Mouse (Mus musculus): ENCODE measurements around the gene 1190005I06Rik. TPM values are rescaled to one million over a fixed set of nuclear protein-coding genes. Genes with fewer than 3 reads are reported as not detected.

Gene 1190005I06Rik
- 0.83 and 1.3 TPM in 2 replicates for polyA plus RNA-seq (2016; fragmentation: Nextera tagmentation; extraction: Ambion mirVana)

DNA sequence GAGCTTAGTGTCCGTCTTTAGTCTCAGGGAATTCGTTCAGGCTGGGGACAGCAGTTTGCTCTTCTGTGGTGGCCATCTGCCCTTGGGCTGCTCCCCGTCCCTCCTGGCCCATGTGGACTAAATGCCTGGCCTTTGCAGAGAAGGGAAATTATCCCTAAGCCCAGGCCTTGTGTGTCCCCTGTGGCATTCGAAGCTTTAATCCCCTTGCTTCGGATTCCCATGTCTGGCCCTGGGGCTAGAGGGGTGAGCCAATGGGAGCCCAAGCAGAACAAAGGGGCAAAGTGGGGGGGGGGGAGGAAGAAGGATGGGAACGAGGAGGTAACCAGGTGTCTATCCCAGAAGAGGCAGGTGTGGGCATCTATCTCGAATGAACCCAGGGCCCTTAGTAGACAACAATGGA lies at the start of gene 1190005I06Rik:
1190005I06Rik (minus strand) TSS at position 101 of the 400 bp plus-strand sequence.
- Histone ChIP-seq H3K9ac (no peak within 1 kb of the TSS), H3K4me1 (no peaks in the 10 kb centered on the region), H3K27ac (no peak within 1 kb of the TSS), H3K4me2 (no peak within 1 kb of the TSS), H3K4me3 (no peak within 1 kb of the TSS), H3K36me3 (0 out of 2 replicates have a peak, but pooled peaks cover under 1% of the 10 kb centered on the region), H3K9me3 (replicated peaks) (no peaks in the 10 kb centered on the region), H3K27me3 (replicated peaks) (0 out of 2 replicates have a peak, but pooled peaks cover 4% of the 10 kb centered on the region)
- WGBS (ENCODE audit: insufficient replicate concordance): 58% methylated on average over 7 of the region's 7 CpGs
- no peak for ATAC-seq

- no peaks in the 10 kb centered on the region for H3K9me3 ChIP-seq (replicated peaks)
- 0 out of 2 replicates have a peak, but pooled peaks cover 2% of the 10 kb centered on the region for H3K27me3 ChIP-seq (replicated peaks)
- no peak overlapping the region for H3K9ac ChIP-seq
- H3K4me1 ChIP-seq: peaks cover 29% of the 10 kb centered on the region
- 61% methylated on average over 13 of the region's 13 CpGs for WGBS (ENCODE audit: insufficient replicate concordance)
- no peak overlapping the region for H3K4me2 ChIP-seq
- H3K4me3 ChIP-seq: no peak overlapping the region
- no peak for ATAC-seq
- no peak overlapping the region for H3K27ac ChIP-seq
- no peaks in the 10 kb centered on the region for H3K36me3 ChIP-seq
Observed at GRCm38 (mm10) chr8:120696401-120697153, 49.1 kb upstream of the 1190005I06Rik start.

DNA sequence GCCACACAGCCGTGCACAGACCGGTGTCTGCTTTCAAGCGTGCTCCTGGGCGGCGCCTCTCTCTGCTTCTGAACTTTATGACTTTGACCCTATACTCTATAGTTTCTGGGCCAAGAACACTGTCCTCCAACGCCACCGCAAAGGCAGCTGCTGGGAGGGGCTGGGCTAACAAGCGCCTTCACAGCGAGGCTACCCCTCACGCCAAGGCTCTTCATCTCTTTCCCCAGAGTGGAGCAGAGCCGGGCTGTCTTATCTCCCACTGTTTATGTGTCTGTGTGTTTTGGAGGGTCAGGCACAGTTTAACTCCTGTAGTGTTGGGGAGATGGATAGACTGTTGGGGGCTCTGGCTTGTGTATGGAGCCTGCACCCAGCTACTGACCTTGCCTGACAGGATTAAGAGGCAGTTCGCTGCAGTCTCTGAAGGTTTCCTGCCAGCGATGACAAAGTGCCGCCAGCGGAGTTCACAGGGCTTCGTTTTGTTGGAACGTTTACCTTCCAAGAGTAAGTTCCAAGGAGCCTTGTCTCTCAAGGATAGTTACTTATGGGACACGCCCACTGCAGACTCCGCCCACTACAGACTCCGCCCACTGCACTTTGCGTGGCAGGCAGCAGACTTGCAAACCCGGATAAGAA lies 46.5 kb upstream of the 1190005I06Rik start:
- H3K4me1 ChIP-seq: peaks cover 24% of the 10 kb centered on the region
- 37% methylated on average over 22 of the region's 22 CpGs for WGBS (ENCODE audit: insufficient replicate concordance)
- no peak overlapping the region for H3K4me3 ChIP-seq
- H3K9me3 ChIP-seq (replicated peaks): no peaks in the 10 kb centered on the region
- H3K4me2 ChIP-seq: no peak overlapping the region
- H3K9ac ChIP-seq: no peak overlapping the region
- no peak overlapping the region for H3K27ac ChIP-seq
- peaks cover 5% of the 10 kb centered on the region; the same call in 1 of the 2 replicates for H3K27me3 ChIP-seq (replicated peaks)
- ATAC-seq: no peak
- H3K36me3 ChIP-seq: no peaks in the 10 kb centered on the region

DNA sequence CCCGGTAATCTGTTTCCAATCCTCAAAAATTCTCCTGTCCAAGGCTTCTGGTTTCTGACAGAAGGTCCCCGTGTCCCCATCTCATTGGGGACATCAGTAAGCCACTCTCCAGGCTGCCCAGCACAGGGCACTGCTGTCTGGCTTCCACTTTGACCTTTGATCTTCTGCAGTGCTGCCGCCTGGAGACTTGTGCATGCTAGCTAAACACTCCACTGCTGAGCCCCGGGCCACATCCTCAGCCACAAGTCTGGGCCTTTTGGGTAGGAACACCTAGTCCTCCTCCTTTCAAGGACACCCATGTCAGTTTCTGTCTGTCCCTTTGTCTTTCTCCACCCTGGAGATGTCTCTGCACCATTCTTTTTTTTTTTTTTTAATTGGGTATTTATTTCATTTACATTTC lies 45.5 kb upstream of the 1190005I06Rik start:
- H3K27ac ChIP-seq: no peak overlapping the region
- no peak overlapping the region for H3K4me2 ChIP-seq
- H3K4me1 ChIP-seq: peaks cover 24% of the 10 kb centered on the region
- ATAC-seq: 0 out of 2 replicates have a peak, but pooled peaks have one; percentile 4
- no peaks in the 10 kb centered on the region for H3K9me3 ChIP-seq (replicated peaks)
- H3K4me3 ChIP-seq: no peak overlapping the region
- H3K9ac ChIP-seq: no peak overlapping the region
- peaks cover 16% of the 10 kb centered on the region for H3K27me3 ChIP-seq (replicated peaks)
- H3K36me3 ChIP-seq: no peaks in the 10 kb centered on the region
- 68% methylated on average over 4 of the region's 4 CpGs for WGBS (ENCODE audit: insufficient replicate concordance)

DNA sequence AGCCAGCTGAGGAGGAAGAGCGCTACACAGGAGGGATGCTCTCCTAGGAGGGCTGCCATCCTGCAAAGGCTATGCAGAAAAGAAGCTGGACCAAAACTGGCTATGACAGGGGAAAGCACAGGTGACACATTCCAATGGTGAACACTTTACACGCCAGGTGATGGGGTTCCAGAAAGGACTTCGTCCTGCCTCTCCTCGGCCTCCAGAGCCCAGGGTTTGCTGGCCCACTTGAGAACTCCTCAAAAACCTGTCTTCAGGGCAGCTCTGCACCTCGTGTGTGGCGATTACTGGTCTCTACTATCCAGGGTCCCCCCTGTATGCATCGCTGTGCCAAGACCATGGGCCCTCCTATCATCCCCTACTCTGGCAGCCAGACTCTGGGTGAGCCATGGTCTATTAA lies 41.1 kb upstream of the 1190005I06Rik start:
- peaks cover 21% of the 10 kb centered on the region for H3K4me1 ChIP-seq
- H3K4me2 ChIP-seq: no peak overlapping the region
- no peak overlapping the region for H3K9ac ChIP-seq
- peaks cover 34% of the 10 kb centered on the region for H3K27me3 ChIP-seq (replicated peaks)
- 73% methylated on average over 7 of the region's 7 CpGs for WGBS (ENCODE audit: insufficient replicate concordance)
- H3K9me3 ChIP-seq (replicated peaks): no peaks in the 10 kb centered on the region
- ATAC-seq: no peak
- no peaks in the 10 kb centered on the region for H3K36me3 ChIP-seq
- H3K4me3 ChIP-seq: no peak overlapping the region
- no peak overlapping the region for H3K27ac ChIP-seq

- ATAC-seq: no peak
- Histone ChIP-seq H3K36me3 (no peaks in the 10 kb centered on the region), H3K9ac (no peak overlapping the region), H3K27ac (no peak overlapping the region), H3K27me3 (replicated peaks) (peaks cover 34% of the 10 kb centered on the region), H3K4me2 (no peak overlapping the region), H3K4me1 (peaks cover 19% of the 10 kb centered on the region), H3K4me3 (no peak overlapping the region), H3K9me3 (replicated peaks) (no peaks in the 10 kb centered on the region)
- WGBS (ENCODE audit: insufficient replicate concordance): 50% methylated on average over 8 of the region's 8 CpGs
Observed at GRCm38 (mm10) chr8:120687786-120688185, 40.4 kb upstream of the 1190005I06Rik start.

DNA sequence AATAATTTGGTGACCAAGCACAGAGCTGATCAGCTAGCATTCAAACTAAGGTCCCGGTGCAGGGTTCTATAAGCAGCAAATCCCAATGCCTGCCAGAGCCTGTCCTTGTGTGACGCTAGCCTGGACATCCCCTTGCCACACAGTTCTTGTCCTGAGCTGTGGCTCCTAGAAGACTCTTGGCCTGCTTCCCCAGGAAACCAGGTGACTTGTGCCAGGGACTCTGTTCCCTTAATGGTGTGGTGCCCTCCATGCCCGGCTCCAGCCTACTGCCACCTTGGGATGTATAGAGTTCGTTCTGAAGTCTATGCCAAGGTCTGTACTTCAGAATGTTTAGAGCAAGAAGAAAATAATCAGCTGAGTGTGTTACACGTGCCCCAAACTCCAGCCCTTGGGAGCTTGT lies 39.1 kb upstream of the 1190005I06Rik start:
- Histone ChIP-seq H3K4me1 (peaks cover 14% of the 10 kb centered on the region), H3K9me3 (replicated peaks) (no peaks in the 10 kb centered on the region), H3K27me3 (replicated peaks) (peaks cover 34% of the 10 kb centered on the region), H3K36me3 (no peaks in the 10 kb centered on the region), H3K4me2 (no peak overlapping the region), H3K9ac (no peak overlapping the region), H3K27ac (no peak overlapping the region), H3K4me3 (no peak overlapping the region)
- ATAC-seq: no peak
- 66% methylated on average over 5 of the region's 5 CpGs for WGBS (ENCODE audit: insufficient replicate concordance)

- Histone ChIP-seq H3K4me3 (no peak overlapping the region), H3K27me3 (replicated peaks) (peaks cover 34% of the 10 kb centered on the region), H3K9ac (no peak overlapping the region), H3K9me3 (replicated peaks) (no peaks in the 10 kb centered on the region), H3K27ac (no peak overlapping the region), H3K4me2 (no peak overlapping the region), H3K36me3 (no peaks in the 10 kb centered on the region), H3K4me1 (peaks cover 14% of the 10 kb centered on the region)
- 38% methylated on average over 13 of the region's 13 CpGs for WGBS (ENCODE audit: insufficient replicate concordance)
- no peak for ATAC-seq
Observed at GRCm38 (mm10) chr8:120686051-120686450, 38.6 kb upstream of the 1190005I06Rik start.

GRCm38 (mm10) chr8:120685591-120685990 lies 38.2 kb upstream of the 1190005I06Rik start:
- 60% methylated on average over 8 of the region's 8 CpGs for WGBS (ENCODE audit: insufficient replicate concordance)
- Histone ChIP-seq H3K4me3 (no peak overlapping the region), H3K9me3 (replicated peaks) (no peaks in the 10 kb centered on the region), H3K27ac (no peak overlapping the region), H3K27me3 (replicated peaks) (peaks cover 34% of the 10 kb centered on the region), H3K4me1 (peaks cover 14% of the 10 kb centered on the region), H3K36me3 (no peaks in the 10 kb centered on the region), H3K4me2 (no peak overlapping the region), H3K9ac (no peak overlapping the region)
- no peak for ATAC-seq

- no peak overlapping the region for H3K9ac ChIP-seq
- H3K4me2 ChIP-seq: no peak overlapping the region
- H3K4me1 ChIP-seq: peaks cover 18% of the 10 kb centered on the region
- no peaks in the 10 kb centered on the region for H3K9me3 ChIP-seq (replicated peaks)
- no peak overlapping the region for H3K27ac ChIP-seq
- H3K36me3 ChIP-seq: no peaks in the 10 kb centered on the region
- H3K27me3 ChIP-seq (replicated peaks): peaks cover 34% of the 10 kb centered on the region
- WGBS (ENCODE audit: insufficient replicate concordance): 58% methylated on average over 5 of the region's 5 CpGs
- H3K4me3 ChIP-seq: no peak overlapping the region
- ATAC-seq: no peak
Observed at GRCm38 (mm10) chr8:120685097-120685496, 37.7 kb upstream of the 1190005I06Rik start.

- H3K4me2 ChIP-seq: no peak overlapping the region
- peaks cover 35% of the 10 kb centered on the region for H3K27me3 ChIP-seq (replicated peaks)
- no peak overlapping the region for H3K27ac ChIP-seq
- peak overlapping the region; percentile 35; the same call in 1 of the 2 replicates for H3K9ac ChIP-seq
- ATAC-seq: no peak
- WGBS (ENCODE audit: insufficient replicate concordance): 47% methylated on average over 5 of the region's 5 CpGs
- H3K4me3 ChIP-seq: no peak overlapping the region
- H3K36me3 ChIP-seq: no peaks in the 10 kb centered on the region
- peaks cover 28% of the 10 kb centered on the region for H3K4me1 ChIP-seq
- H3K9me3 ChIP-seq (replicated peaks): no peaks in the 10 kb centered on the region
Observed at GRCm38 (mm10) chr8:120684082-120684481, 36.6 kb upstream of the 1190005I06Rik start.

DNA sequence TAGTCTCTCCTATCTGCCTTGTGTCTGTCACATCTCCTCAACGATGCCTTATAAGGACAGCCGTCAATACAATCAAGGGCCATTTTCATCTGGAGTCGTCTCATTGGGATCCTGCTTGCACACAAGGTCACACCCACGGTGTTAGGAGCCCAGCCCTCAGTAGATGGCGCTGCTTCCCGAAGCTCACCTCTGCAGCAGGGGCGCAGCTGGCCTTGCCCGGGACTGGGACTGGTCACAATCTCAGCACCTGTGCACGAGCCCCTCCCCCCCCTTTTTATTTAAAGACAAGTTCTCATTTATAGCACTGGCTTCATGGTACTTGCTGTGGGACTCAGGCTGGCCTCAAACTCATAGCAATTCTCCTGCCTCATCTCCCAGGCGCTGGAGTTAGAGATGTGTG lies 36.2 kb upstream of the 1190005I06Rik start:
- H3K4me1 ChIP-seq: peaks cover 28% of the 10 kb centered on the region
- no peaks in the 10 kb centered on the region for H3K9me3 ChIP-seq (replicated peaks)
- no peak for ATAC-seq
- no peak overlapping the region for H3K4me3 ChIP-seq
- H3K27me3 ChIP-seq (replicated peaks): peaks cover 33% of the 10 kb centered on the region
- H3K9ac ChIP-seq: no peak overlapping the region
- H3K4me2 ChIP-seq: no peak overlapping the region
- H3K36me3 ChIP-seq: no peaks in the 10 kb centered on the region
- no peak overlapping the region for H3K27ac ChIP-seq
- 14% methylated on average over 10 of the region's 10 CpGs for WGBS (ENCODE audit: insufficient replicate concordance)
